Mouse (Mus musculus): ENCODE data around the gene Fto.

DNA sequence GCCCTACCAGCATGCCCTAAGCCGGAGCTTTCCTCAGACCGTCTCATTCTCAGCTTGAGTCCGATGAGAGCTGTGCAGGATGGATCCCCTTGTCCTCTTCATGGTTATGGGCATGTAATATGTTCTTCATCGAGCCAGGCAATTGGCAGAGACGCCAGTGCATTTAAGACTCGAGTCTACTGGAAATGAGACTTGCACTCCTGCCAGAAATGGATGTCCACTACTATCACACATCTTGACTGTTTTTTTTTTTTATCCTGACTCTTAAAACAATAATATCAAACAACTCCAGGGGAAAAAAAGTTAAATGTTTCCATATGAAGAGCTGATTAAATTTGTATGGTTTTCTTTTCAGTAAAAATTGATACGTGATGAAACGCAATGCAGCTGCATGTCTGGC lies 301.9 kb downstream of the Fto start:
- TF ChIP-seq CTCF (IDR thresholded peaks at IDR 0.05; ENCODE audit: extremely low read depth, insufficient read depth, insufficient read length, insufficient replicate concordance) (no peak), POLR2A (IDR thresholded peaks at IDR 0.05; ENCODE audit: low read depth, low read length) (no peak)
